Mouse (Mus musculus) liver, postnatal 0 days (tissue): ENCODE data around the gene G3bp2.

Experiments
- CTCF ChIP-seq: sonication (generic); IDR thresholded peaks from 2 replicates; pipeline ENCODE4 v1.5.1; 2016; ENCODE audit warnings: antibody characterized with exemption, low read depth
- EP300 ChIP-seq: IDR thresholded peaks from 2 replicates; pipeline ENCODE4 v1.6.1; 2016; ENCODE audit warnings: antibody characterized with exemption, low read depth, mild to moderate bottlenecking

- TF ChIP-seq CTCF (no peak), EP300 (no peak)
These were observed 38.1 kb upstream of the G3bp2 start for GRCm38 (mm10) chr5:92121636-92122035.
